Mouse (Mus musculus) embryonic facial prominence, embryonic 15.5 days (tissue): Measurements from ENCODE around the gene Hist1h1d. TPM values are rescaled to one million over a fixed set of nuclear protein-coding genes. Genes with fewer than 3 reads are reported as not detected.
"Not testable (repeated sequence)": the region's sequence is repeated elsewhere in the genome, so short reads cannot be mapped to it uniquely, and the experiment has no call there.

Experiments
- ATAC-seq: fragments of 200-750 bp; cut with Nextera tagmentation; 2 replicates; pipeline ENCODE4 v1.8.0; 2017; ENCODE audit warnings: low read depth, moderate TSS enrichment; ENCODE audit not compliant: insufficient number of reproducible peaks, low FRiP score, low TSS enrichment
- H3K27ac ChIP-seq: fragments of 300-500 bp; sonication (generic); replicated peaks from 2 replicates; pipeline ENCODE4 v1.5.1; 2015; ENCODE audit warnings: mild to moderate bottlenecking, inconsistent platforms
- H3K27me3 ChIP-seq: fragments of 300-500 bp; sonication (generic); 2 replicates; pipeline ENCODE4 v1.6.1; 2015; ENCODE audit warnings: inconsistent platforms
- H3K36me3 ChIP-seq: fragments of 300-500 bp; sonication (generic); 2 replicates; pipeline ENCODE4 v1.6.1; 2015; ENCODE audit warnings: mild to moderate bottlenecking, inconsistent platforms
- H3K4me1 ChIP-seq: fragments of 300-500 bp; sonication (generic); 2 replicates; pipeline ENCODE4 v1.6.1; 2015; ENCODE audit warnings: inconsistent platforms
- H3K4me2 ChIP-seq: fragments of 300-500 bp; sonication (generic); replicated peaks from 2 replicates; pipeline ENCODE4 v1.6.1; 2015; ENCODE audit warnings: mild to moderate bottlenecking, inconsistent platforms
- H3K4me3 ChIP-seq: fragments of 300-500 bp; sonication (generic); replicated peaks from 2 replicates; pipeline ENCODE4 v1.5.1; 2015; ENCODE audit warnings: mild to moderate bottlenecking, inconsistent platforms
- H3K9ac ChIP-seq: fragments of 300-500 bp; sonication (generic); 2 replicates; pipeline ENCODE4 v1.6.1; 2015; ENCODE audit warnings: inconsistent platforms
- H3K9me3 ChIP-seq: fragments of 300-500 bp; sonication (generic); replicated peaks from 2 replicates; pipeline ENCODE4 v1.6.1; 2016; ENCODE audit warnings: inconsistent platforms
- WGBS: fragments of 180-500 bp; shearing (Covaris S2); methylation state at CpG from one replicate; pipeline ENCODE4 v1.1.7; 2015; 5-methylcytosine and 5-hydroxymethylcytosine counted together
- polyA plus RNA-seq: library from polyadenylated mRNA; unstranded; fragments of >200 nt; fragmentation: Nextera tagmentation; extraction: Ambion mirVana; gene quantifications from 2 replicates; pipeline ENCODE4 v1.2.1, GENCODE M21; 2015

Hist1h1d gene
- polyA plus RNA-seq, 1 experiment from 2014 or later: 0.44 TPM

- not testable (repeated sequence) for H3K36me3 ChIP-seq, H3K9me3 ChIP-seq, H3K27me3 ChIP-seq
- WGBS: under 1% methylated on average over 25 of the region's 41 CpGs
- peak; percentile 5; the same call in 1 of the 2 replicates for ATAC-seq
- Histone ChIP-seq H3K9ac (peak overlapping the region; percentile 26; the same call in 1 of the 2 replicates), H3K4me3 (peak overlapping the region; percentile 49), H3K4me1 (peaks cover 17% of the 10 kb centered on the region), H3K4me2 (peak overlapping the region; percentile 59), H3K27ac (peak overlapping the region; percentile 96)
Observed at GRCm38 (mm10) chr13:23570261-23571021, 17.4 kb downstream of the Hist1h1d start.

GRCm38 (mm10) chr13:23571022-23571503 lies 18.0 kb downstream of the Hist1h1d start, which contains the start of the genes Hist1h2ae and Hist1h2bg:
Hist1h2ae (minus strand) TSS chr13:23571220.
Hist1h2bg (plus strand) TSS chr13:23571396.
- Histone ChIP-seq H3K4me2 (peak within 1 kb of the TSS; percentile 59), H3K4me1 (peaks cover 17% of the 10 kb centered on the region), H3K9ac (peak within 1 kb of the TSS; percentile 47), H3K27me3 (no peaks in the 10 kb centered on the region), H3K4me3 (peak within 1 kb of the TSS; percentile 49), H3K36me3 (no peaks in the 10 kb centered on the region), H3K9me3 (no peaks in the 10 kb centered on the region), H3K27ac (peak within 1 kb of the TSS; percentile 96)
- 0% methylated on average over 18 of the region's 18 CpGs for WGBS
- peak; percentile 90 for ATAC-seq

DNA sequence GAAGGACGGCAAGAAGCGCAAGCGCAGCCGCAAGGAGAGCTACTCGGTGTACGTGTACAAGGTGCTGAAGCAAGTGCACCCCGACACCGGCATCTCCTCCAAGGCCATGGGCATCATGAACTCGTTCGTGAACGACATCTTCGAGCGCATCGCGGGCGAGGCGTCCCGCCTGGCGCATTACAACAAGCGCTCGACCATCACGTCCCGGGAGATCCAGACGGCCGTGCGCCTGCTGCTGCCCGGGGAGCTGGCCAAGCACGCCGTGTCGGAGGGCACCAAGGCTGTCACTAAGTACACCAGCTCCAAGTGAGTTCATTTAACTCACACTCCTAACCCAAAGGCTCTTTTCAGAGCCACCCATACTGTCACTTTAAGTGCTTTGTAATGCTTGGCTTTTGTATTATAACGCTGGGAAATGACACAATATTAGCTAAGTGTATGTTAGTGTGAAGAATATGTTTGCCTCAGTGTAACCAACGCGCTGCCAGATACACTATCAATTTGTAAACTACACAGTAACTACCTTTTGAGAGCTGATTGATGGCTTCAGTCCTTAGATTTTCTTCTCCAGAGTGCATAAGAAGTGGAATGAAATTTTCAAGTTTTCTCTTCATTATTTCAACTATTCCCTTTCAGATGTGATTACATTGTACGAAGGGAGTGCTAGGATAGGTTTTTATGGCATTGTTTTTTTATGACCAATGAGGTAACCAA lies 18.6 kb downstream of the Hist1h1d start:
- not testable (repeated sequence) for H3K36me3 ChIP-seq, ATAC-seq, H3K27me3 ChIP-seq, H3K9me3 ChIP-seq
- Histone ChIP-seq H3K4me1 (peaks cover 21% of the 10 kb centered on the region), H3K27ac (peak overlapping the region; percentile 96), H3K4me3 (peak overlapping the region; percentile 49), H3K4me2 (peak overlapping the region; percentile 59), H3K9ac (peak overlapping the region; percentile 47)
- under 1% methylated on average over 17 of the region's 34 CpGs for WGBS

- Histone ChIP-seq H3K36me3 (no peaks in the 10 kb centered on the region), H3K9ac (peak overlapping the region; percentile 47), H3K4me3 (peak overlapping the region; percentile 49), H3K27me3 (no peaks in the 10 kb centered on the region), H3K27ac (peak overlapping the region; percentile 96; the same call in 1 of the 2 replicates), H3K4me1 (peaks cover 29% of the 10 kb centered on the region), H3K9me3 (no peaks in the 10 kb centered on the region), H3K4me2 (peak overlapping the region; percentile 59)
- 26% methylated on average over 2 of the region's 2 CpGs for WGBS
- no peak for ATAC-seq
Observed at GRCm38 (mm10) chr13:23572218-23573033, 19.4 kb downstream of the Hist1h1d start.

DNA sequence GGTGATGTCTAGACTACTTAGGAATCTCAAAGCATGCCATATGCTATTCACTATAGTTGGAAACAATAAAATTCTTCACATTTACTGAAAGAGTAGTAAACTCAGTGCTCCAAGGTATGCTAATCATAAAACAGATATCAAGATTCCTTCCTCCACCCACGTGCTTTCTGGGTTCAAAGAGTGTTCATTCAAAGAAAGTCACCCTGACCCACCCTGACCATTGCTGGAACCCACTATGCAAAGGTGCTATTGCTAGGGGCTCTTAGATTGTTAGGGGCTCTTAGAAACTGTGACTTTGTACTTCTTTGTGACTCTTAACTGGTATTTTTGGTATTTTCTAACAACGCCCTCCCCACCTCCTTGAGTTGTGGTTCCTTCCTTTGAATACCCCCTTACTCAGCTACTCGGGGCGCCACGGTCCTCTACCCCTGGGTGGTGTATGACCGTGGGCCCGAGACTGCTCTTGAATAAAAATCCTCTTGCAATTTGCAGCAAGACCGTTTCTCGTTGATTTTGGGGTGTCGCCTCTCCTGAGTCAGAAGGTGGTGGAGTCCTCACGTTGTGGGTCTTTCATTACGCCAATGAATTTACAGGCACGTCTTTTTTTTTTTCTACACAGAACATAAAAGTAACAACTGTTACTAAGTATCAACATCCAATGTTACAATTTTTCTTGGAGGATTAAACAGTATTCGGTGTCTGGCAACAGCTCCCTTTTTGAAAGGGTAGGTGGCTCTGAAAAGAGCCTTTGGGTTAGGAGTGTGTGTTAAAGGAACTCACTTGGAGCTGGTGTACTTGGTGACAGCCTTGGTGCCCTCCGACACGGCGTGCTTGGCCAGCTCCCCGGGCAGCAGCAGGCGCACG lies 20.2 kb downstream of the Hist1h1d start:
- ATAC-seq, H3K27me3 ChIP-seq, H3K9me3 ChIP-seq, H3K36me3 ChIP-seq: not testable (repeated sequence)
- 6% methylated on average over 19 of the region's 20 CpGs for WGBS
- Histone ChIP-seq H3K4me2 (peak overlapping the region; percentile 59), H3K4me3 (peak overlapping the region; percentile 49), H3K27ac (peak overlapping the region; percentile 96), H3K9ac (peak overlapping the region; percentile 40), H3K4me1 (peaks cover 29% of the 10 kb centered on the region)

GRCm38 (mm10) chr13:23573898-23574524 lies 20.9 kb downstream of the Hist1h1d start, which contains the start of the genes Hist1h2bf and Hist1h2ad:
Hist1h2bf (minus strand) TSS chr13:23574196.
Hist1h2ad (plus strand) TSS chr13:23574381.
- Histone ChIP-seq H3K4me3 (peak within 1 kb of the TSS; percentile 49), H3K27ac (peak within 1 kb of the TSS; percentile 96), H3K9ac (peak within 1 kb of the TSS; percentile 40), H3K4me2 (peak within 1 kb of the TSS; percentile 67), H3K4me1 (peaks cover 29% of the 10 kb centered on the region)
- H3K9me3 ChIP-seq, H3K36me3 ChIP-seq, H3K27me3 ChIP-seq: not testable (repeated sequence)
- under 1% methylated on average over 42 of the region's 42 CpGs for WGBS
- ATAC-seq: peak; percentile 90

DNA sequence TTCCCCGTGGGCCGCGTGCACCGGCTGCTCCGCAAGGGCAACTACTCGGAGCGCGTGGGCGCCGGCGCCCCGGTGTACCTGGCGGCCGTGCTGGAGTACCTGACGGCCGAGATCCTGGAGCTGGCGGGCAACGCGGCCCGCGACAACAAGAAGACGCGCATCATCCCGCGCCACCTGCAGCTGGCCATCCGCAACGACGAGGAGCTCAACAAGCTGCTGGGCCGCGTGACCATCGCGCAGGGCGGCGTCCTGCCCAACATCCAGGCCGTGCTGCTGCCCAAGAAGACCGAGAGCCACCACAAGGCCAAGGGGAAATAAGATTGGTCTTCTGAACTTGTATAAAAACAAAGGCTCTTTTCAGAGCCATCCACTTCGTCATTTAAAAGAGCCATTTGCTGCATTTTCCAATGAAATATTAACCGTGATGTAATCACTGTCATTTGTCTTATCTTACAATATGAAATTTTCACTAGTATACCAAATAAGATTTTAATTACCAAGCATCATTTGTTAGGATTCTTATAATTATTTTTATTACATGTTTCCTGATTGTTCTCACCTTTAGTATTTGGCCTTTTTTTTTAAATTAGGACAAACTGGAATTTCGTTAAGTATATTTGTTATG lies 21.6 kb downstream of the Hist1h1d start:
- H3K4me1 ChIP-seq: peaks cover 29% of the 10 kb centered on the region
- peak overlapping the region; percentile 96 for H3K27ac ChIP-seq
- not testable (repeated sequence) for H3K9me3 ChIP-seq, H3K9ac ChIP-seq, ATAC-seq, H3K27me3 ChIP-seq, H3K36me3 ChIP-seq
- WGBS: 0% methylated on average over 5 of the region's 39 CpGs
- H3K4me3 ChIP-seq: peak overlapping the region; percentile 49
- peak overlapping the region; percentile 67 for H3K4me2 ChIP-seq

DNA sequence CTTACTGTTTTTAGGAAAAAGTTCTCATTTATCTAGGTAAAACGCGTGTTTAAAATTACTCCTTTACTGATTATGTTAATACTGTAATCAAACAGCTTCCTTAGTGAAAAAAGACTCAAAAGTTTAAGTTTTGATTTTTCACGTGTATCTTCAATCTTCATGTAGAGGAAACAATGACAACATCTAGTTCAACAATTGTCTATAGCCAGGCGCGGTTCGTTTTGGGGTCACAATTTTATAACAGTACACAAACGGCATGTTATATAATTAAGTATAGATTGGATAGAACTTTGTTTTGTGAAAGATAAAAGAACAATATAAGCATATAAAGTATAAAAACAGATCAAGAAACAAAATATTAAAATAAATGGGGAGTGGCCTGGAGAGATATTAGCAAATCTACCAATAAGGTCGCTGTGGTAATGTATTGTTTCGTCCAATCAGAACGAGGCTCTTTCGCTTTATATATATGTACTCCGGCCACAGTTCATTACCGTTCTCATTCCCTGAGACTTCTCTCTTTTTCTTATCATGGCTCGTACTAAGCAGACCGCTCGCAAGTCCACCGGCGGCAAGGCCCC lies 22.3 kb downstream of the Hist1h1d start, which contains the start of gene Hist1h3d:
TSS of gene Hist1h3d (plus strand) at position 493 of the 581 bp plus-strand sequence.
- Histone ChIP-seq H3K4me1 (peaks cover 26% of the 10 kb centered on the region), H3K9ac (peak within 1 kb of the TSS; percentile 44; the same call in 1 of the 2 replicates), H3K4me2 (peak within 1 kb of the TSS; percentile 67), H3K4me3 (peak within 1 kb of the TSS; percentile 46), H3K9me3 (no peaks in the 10 kb centered on the region), H3K27me3 (no peaks in the 10 kb centered on the region), H3K36me3 (no peaks in the 10 kb centered on the region), H3K27ac (peak within 1 kb of the TSS; percentile 84)
- ATAC-seq: peak; percentile 55
- under 1% methylated on average over 18 of the region's 18 CpGs for WGBS

GRCm38 (mm10) chr13:23575864-23576313 lies 22.8 kb downstream of the Hist1h1d start:
- under 1% methylated on average over 11 of the region's 40 CpGs for WGBS
- ATAC-seq, H3K9me3 ChIP-seq, H3K27me3 ChIP-seq, H3K36me3 ChIP-seq: not testable (repeated sequence)
- H3K4me1 ChIP-seq: peaks cover 28% of the 10 kb centered on the region
- H3K27ac ChIP-seq: peak overlapping the region; percentile 84
- H3K4me2 ChIP-seq: peak overlapping the region; percentile 67
- H3K4me3 ChIP-seq: peak overlapping the region; percentile 46
- H3K9ac ChIP-seq: peak overlapping the region; percentile 44; the same call in 1 of the 2 replicates
